Mouse (Mus musculus): ENCODE measurements at regions not wholly inside any gene's neighbourhood (a gene's known extent, or its start where the extent isn't known, plus 50 kb on each side); places are given as distances from the start of the nearest gene placed in this dataset.

GRCm38 (mm10) chr16:95833455-95833854 lies 131.6 kb downstream of the Ets2 start:
- TF ChIP-seq CTCF (IDR thresholded peaks at IDR 0.05; ENCODE audit: low read depth, low read length) (no peak), POLR2A (IDR thresholded peaks at IDR 0.05; ENCODE audit: extremely low read depth, insufficient read depth, low read length) (no peak)
